Mouse (Mus musculus) stomach, embryonic 14.5 days (tissue): Measurements from ENCODE around the gene Dpy19l3. TPM values are rescaled to one million over a fixed set of nuclear protein-coding genes. Genes with fewer than 3 reads are reported as not detected.

Experiments
- ATAC-seq: fragments of 200-750 bp; cut with Nextera tagmentation; 2 replicates; pipeline ENCODE4 v1.8.0; 2017; ENCODE audit warnings: low read depth, moderate TSS enrichment; ENCODE audit not compliant: insufficient number of reproducible peaks, insufficient read depth, low FRiP score
- H3K27ac ChIP-seq: fragments of 300-500 bp; sonication (generic); 2 replicates; pipeline ENCODE4 v1.5.1; 2014; ENCODE audit warnings: mild to moderate bottlenecking, low read length, moderate library complexity, mixed read lengths
- H3K27me3 ChIP-seq: fragments of 300-500 bp; sonication (generic); 2 replicates; pipeline ENCODE4 v1.6.1; 2014; ENCODE audit warnings: low read length, control low read depth, mixed read lengths; ENCODE audit not compliant: control insufficient read depth, insufficient read depth
- H3K36me3 ChIP-seq: fragments of 300-500 bp; sonication (generic); 2 replicates; pipeline ENCODE4 v1.6.1; 2014; ENCODE audit warnings: mild to moderate bottlenecking, control low read depth, low read length, moderate library complexity, mixed read lengths; ENCODE audit not compliant: control insufficient read depth, insufficient read depth
- H3K4me1 ChIP-seq: fragments of 300-500 bp; sonication (generic); 2 replicates; pipeline ENCODE4 v1.6.1; 2014; ENCODE audit warnings: low read length, control low read depth, mixed read lengths; ENCODE audit not compliant: control insufficient read depth, insufficient read depth
- H3K4me2 ChIP-seq: fragments of 300-500 bp; sonication (generic); replicated peaks from 2 replicates; pipeline ENCODE4 v1.6.1; 2014; ENCODE audit warnings: low read depth, low read length, control low read depth
- H3K4me3 ChIP-seq: fragments of 300-500 bp; sonication (generic); 2 replicates; pipeline ENCODE4 v1.5.1; 2014; ENCODE audit warnings: low read depth, low read length, control low read depth
- H3K9ac ChIP-seq: fragments of 300-500 bp; sonication (generic); replicated peaks from 2 replicates; pipeline ENCODE4 v1.6.1; 2014; ENCODE audit warnings: low read depth, mild to moderate bottlenecking, control low read depth, low read length, moderate library complexity, mixed read lengths
- H3K9me3 ChIP-seq: fragments of 300-500 bp; sonication (generic); 2 replicates; pipeline ENCODE4 v1.6.1; 2016; ENCODE audit warnings: low read depth, low read length, control low read depth; ENCODE audit not compliant: control insufficient read depth
- WGBS: fragments of 180-500 bp; shearing (Covaris S2); extraction: QIAGEN DNeasy Blood & Tissue Kit; methylation state at CpG from one replicate; pipeline ENCODE4 v1.1.7; 2014; 5-methylcytosine and 5-hydroxymethylcytosine counted together
- polyA plus RNA-seq: library from polyadenylated mRNA; unstranded; fragments of >200 nt; fragmentation: Nextera tagmentation; extraction: Ambion mirVana; gene quantifications from 2 replicates; pipeline ENCODE4 v1.2.1, GENCODE M21; 2014

Dpy19l3 gene
- polyA plus RNA-seq, 1 experiment from 2014 or later = 30.2 TPM

DNA sequence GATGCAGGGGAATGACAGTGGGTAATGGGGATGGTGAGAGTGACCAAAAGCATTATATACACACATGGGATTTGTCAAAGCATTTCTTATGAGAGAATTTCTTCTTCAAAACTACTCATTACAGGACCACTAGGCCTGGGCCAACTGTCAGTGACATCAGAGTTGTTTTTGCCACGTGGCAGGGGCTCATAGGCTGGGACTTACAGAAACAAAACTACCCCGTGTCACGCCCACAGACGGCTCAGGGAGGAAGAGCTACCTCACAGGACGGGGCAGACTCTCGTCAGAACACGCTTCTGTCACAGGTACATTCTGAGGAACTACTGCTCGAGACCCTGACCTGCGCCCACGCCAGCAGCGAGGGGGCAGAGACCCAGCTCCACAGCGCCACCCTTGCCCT, 25.9 kb downstream of the Dpy19l3 start:
- Histone ChIP-seq H3K36me3 (peaks cover 13% of the 10 kb centered on the region; the same call in 1 of the 2 replicates), H3K27ac (no peak overlapping the region), H3K27me3 (no peaks in the 10 kb centered on the region), H3K4me2 (no peak overlapping the region), H3K4me3 (no peak overlapping the region), H3K9ac (no peak overlapping the region), H3K9me3 (no peaks in the 10 kb centered on the region), H3K4me1 (no peaks in the 10 kb centered on the region)
- no peak for ATAC-seq
- WGBS = 93% methylated on average over 12 of the region's 12 CpGs

DNA sequence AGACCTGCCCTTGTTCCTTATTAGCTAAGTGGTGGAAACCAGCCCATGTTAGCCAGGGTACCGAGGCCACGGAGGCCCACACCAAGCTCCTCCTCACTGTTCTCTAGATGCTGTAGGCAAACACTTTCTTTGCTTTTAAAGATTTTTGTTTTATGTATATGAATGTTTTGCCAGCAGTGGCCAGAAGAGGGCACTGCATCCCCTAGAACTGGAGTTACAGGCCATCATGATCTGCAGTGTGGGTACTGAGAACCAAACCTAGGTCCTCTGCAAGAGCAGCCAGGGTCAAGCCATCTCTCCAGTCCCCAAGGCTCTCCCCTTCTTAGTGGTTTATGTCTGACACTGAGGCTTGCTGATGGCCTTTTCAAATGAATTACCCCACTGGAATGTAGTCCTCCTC, 31.2 kb downstream of the Dpy19l3 start:
- H3K27me3 ChIP-seq = no peaks in the 10 kb centered on the region
- 87% methylated on average over 2 of the region's 2 CpGs for WGBS
- no peak overlapping the region for H3K4me2 ChIP-seq
- H3K9ac ChIP-seq = no peak overlapping the region
- no peaks in the 10 kb centered on the region for H3K9me3 ChIP-seq
- no peak overlapping the region for H3K4me3 ChIP-seq
- ATAC-seq = no peak
- peaks cover 13% of the 10 kb centered on the region for H3K36me3 ChIP-seq
- H3K4me1 ChIP-seq = no peaks in the 10 kb centered on the region
- H3K27ac ChIP-seq = no peak overlapping the region

DNA sequence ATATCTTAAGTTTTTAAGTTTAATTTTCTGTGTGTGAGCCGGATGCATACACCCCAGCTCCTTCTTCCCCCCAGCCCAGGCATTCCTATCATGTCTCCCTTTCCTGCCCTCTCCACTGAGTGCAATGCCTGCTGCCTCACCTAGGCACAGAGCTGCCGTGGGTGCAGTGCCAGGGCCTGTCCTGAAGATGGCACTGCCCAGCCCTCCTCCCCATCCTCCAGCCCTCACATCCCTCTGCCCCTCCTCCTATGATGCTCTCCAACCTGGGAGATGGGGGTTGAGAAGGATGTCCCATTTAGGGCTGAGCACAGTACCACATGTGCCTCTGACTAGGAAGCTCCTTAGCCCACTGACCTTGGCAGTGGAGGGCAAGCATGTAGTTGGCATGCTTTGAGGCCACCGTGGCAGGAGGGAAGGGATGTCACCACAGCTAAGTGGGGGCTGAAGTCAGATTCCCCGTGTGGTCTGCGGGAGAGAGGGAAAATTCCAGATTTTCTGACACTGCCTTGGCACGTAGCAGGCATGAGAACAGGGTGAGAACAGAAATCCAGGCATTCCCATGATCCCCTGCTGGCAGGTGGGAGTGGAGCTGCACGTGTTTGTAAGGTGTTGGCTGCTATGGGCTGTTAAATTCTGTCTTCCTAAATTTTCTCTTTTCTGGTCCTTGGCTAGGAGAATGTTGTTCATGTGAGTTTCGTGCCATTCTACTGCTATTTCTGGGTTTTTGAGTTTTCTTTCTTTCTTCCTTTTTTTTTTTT, 35.7 kb downstream of the Dpy19l3 start:
- Histone ChIP-seq H3K27me3 (no peaks in the 10 kb centered on the region), H3K4me1 (no peaks in the 10 kb centered on the region), H3K36me3 (peaks cover 11% of the 10 kb centered on the region), H3K27ac (no peak overlapping the region), H3K9me3 (no peaks in the 10 kb centered on the region), H3K4me2 (no peak overlapping the region), H3K9ac (no peak overlapping the region), H3K4me3 (no peak overlapping the region)
- no peak for ATAC-seq
- 87% methylated on average over 8 of the region's 8 CpGs for WGBS

DNA sequence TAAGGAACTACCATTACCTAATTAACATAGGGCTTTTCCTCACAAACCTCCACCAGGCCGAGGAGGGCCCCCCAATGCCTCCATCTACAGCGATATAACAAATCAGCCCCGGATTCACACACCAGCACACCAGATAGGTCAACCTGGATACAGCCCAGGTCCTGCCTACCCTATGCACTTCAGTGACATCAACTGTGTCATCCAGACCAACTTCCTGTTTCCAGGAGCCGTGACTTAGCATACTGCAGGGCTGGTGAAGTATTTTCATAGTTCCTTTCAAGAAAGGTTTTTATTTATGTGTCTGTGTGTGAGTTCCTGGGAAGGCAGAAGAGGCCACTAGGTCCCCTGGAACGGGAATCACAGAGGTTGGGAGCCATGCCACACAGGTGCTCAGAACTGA, 43.9 kb downstream of the Dpy19l3 start:
- no peak overlapping the region for H3K4me3 ChIP-seq
- no peak overlapping the region for H3K9ac ChIP-seq
- no peaks in the 10 kb centered on the region for H3K27me3 ChIP-seq
- 96% methylated on average over 5 of the region's 5 CpGs for WGBS
- no peaks in the 10 kb centered on the region for H3K4me1 ChIP-seq
- peaks cover 18% of the 10 kb centered on the region for H3K36me3 ChIP-seq
- H3K27ac ChIP-seq = no peak overlapping the region
- H3K9me3 ChIP-seq = no peaks in the 10 kb centered on the region
- no peak for ATAC-seq
- no peak overlapping the region for H3K4me2 ChIP-seq

DNA sequence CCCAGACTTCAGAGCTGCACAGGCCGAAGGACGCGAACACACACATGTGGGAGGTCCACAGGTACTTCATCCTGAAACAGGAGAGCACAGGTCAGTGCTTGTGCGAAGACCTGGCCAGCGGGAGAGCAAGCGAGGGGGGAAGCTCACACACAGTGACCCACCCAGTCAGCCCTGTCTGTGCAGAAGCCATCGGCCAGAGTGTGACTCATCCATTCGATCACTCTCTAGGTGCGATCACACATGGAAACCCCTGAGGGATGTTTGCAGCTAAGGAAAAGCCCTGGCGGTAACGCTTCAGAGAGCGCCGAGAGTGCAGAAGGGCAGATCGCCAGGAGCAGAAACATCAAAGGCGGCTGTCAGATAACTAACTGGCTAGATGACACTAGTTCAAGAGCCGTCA, 46.2 kb downstream of the Dpy19l3 start:
- no peak overlapping the region for H3K4me3 ChIP-seq
- H3K9me3 ChIP-seq = no peaks in the 10 kb centered on the region
- no peak overlapping the region for H3K4me2 ChIP-seq
- peaks cover 17% of the 10 kb centered on the region for H3K36me3 ChIP-seq
- no peaks in the 10 kb centered on the region for H3K4me1 ChIP-seq
- no peak for ATAC-seq
- no peak overlapping the region for H3K9ac ChIP-seq
- WGBS = 74% methylated on average over 16 of the region's 16 CpGs
- no peak overlapping the region for H3K27ac ChIP-seq
- H3K27me3 ChIP-seq = no peaks in the 10 kb centered on the region

DNA sequence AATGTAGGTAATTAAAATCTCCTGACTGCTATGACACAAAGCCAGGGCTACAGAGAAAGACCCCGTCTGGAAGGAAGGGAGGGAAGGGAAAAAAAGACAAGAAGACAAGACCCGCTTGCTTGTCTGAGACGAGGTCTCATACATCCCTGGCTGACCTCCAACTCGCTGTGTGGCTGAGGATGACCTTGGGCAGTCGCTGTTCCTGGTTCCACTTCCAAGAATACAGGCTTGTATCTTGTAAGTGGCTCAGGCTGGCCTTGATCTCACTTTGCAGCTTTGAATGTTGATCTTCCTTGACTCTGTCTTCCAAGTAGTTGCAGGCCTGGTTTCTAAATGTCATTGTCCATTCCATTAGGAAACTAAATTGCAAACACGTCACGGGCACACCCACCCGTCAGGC, 55.2 kb downstream of the Dpy19l3 start:
- no peak overlapping the region for H3K4me2 ChIP-seq
- H3K9me3 ChIP-seq = no peaks in the 10 kb centered on the region
- H3K4me1 ChIP-seq = no peaks in the 10 kb centered on the region
- H3K36me3 ChIP-seq = peaks cover 2% of the 10 kb centered on the region; the same call in 1 of the 2 replicates
- WGBS = 88% methylated on average over 8 of the region's 8 CpGs
- H3K27me3 ChIP-seq = no peaks in the 10 kb centered on the region
- H3K9ac ChIP-seq = no peak overlapping the region
- ATAC-seq = no peak
- no peak overlapping the region for H3K27ac ChIP-seq
- H3K4me3 ChIP-seq = no peak overlapping the region

DNA sequence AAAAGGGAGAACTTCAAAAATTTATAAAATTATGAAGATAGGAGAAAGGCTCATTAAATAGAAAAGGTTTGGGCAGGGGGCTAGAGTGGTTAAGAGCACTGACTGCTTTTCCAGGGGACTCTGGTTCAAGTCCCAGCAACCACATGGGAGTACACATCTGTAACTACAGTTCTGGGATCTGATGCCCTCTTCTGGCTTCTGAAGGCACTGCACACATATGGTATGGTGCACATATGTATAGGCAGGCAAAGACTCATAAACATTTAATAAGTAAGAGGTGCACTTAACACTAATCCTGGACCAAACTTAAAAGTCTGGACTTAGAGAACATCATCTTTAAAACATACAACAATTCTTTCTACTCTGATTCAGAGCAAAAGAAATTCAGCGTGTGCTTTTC, 56.2 kb downstream of the Dpy19l3 start:
- Histone ChIP-seq H3K4me3 (no peak overlapping the region), H3K9ac (no peak overlapping the region), H3K4me2 (no peak overlapping the region), H3K36me3 (no peaks in the 10 kb centered on the region; the same call in 1 of the 2 replicates), H3K9me3 (no peaks in the 10 kb centered on the region), H3K4me1 (no peaks in the 10 kb centered on the region), H3K27ac (no peak overlapping the region), H3K27me3 (no peaks in the 10 kb centered on the region)
- 93% methylated on average over 1 of the region's 1 CpGs for WGBS
- ATAC-seq = no peak

DNA sequence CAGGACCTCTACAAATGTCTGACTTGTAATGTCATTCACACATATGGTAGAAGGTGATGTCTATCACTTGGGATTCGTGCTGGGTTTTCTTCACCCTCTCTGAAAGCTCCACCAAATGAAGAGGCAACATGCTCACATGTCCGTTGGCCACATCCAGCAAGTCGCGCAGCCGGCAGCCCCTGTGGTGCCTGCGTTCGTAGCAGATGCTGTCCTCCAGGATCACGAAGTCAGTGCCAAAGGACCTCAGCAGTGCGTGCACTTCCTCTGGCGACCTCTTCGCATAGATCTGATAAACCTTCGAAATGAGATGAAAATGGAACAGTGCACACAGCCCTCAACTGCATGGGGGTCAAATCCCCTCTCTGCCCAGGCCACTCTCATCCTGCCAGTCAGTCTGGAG, 61.6 kb downstream of the Dpy19l3 start:
- 90% methylated on average over 12 of the region's 12 CpGs for WGBS
- Histone ChIP-seq H3K27me3 (no peaks in the 10 kb centered on the region), H3K4me1 (no peaks in the 10 kb centered on the region)

DNA sequence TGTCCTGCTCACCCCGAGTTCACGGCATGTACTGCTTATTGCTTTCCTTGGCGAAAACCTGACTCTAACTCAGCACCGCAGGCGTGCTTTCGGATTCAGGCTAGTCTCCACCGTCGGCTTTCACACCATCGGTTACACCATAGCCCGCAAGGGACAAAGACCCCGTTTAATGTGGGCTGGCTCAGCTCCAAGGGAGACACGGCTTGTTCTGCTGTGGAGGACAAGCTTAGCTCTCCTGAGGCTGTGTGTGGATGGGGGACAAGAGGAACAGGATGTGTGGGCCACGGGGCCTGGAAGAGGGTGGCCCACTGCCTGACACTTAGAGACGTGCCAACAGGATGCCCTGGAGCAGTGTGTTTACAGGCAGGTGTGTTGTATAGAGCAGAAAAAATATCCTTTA, 62.1 kb downstream of the Dpy19l3 start:
- no peak for ATAC-seq
- no peak overlapping the region for H3K27ac ChIP-seq
- H3K27me3 ChIP-seq = no peaks in the 10 kb centered on the region
- no peak overlapping the region for H3K4me3 ChIP-seq
- WGBS = 86% methylated on average over 14 of the region's 14 CpGs
- no peak overlapping the region for H3K9ac ChIP-seq
- no peak overlapping the region for H3K4me2 ChIP-seq
- H3K9me3 ChIP-seq = no peaks in the 10 kb centered on the region
- H3K4me1 ChIP-seq = no peaks in the 10 kb centered on the region
- H3K36me3 ChIP-seq = peaks cover 13% of the 10 kb centered on the region

More for the DNA sequence above, 61.6 kb downstream of the Dpy19l3 start:
- no peak overlapping the region for H3K4me3 ChIP-seq
- H3K36me3 ChIP-seq = peaks cover 13% of the 10 kb centered on the region
- H3K9me3 ChIP-seq = no peaks in the 10 kb centered on the region
- ATAC-seq = no peak
- H3K27ac ChIP-seq = no peak overlapping the region
- H3K4me2 ChIP-seq = no peak overlapping the region
- no peak overlapping the region for H3K9ac ChIP-seq
